Mouse (Mus musculus): ENCODE measurements at regions not wholly inside any gene's neighbourhood (a gene's known extent, or its start where the extent isn't known, plus 50 kb on each side); places are given as distances from the start of the nearest gene placed in this dataset.

DNA sequence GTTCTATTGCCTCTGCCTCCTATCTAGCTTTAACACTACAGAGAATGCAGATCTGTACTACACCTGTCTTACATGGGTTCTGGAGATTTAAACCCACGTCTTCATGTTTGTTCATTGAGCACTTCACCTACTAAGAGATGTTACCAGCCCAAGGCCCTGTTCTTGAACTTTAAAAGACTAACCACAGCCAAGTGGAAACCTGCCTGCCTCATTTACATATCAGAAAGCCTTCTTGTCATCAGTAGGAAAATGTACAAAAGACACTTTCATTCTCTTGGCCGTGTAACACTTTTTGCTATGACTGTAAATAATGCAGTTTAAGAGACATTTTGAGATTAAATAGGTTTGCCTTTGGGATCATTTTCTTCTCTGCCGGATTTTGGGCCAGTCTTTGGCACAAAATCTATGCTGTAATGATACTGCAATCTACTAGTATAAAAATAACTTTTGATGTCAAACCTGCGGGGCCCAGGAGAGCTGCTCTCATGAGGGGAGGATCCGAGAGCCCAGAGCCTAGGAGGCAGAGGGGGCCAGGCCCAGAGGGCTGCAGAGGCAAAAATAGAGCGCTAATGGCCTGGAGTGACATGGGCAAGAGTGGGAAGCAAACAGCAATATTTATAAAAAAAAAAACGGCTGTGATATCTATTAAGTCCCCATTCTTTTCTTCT is 318.4 kb upstream of the Myo3a start:
- DNase-seq: no peak

DNA sequence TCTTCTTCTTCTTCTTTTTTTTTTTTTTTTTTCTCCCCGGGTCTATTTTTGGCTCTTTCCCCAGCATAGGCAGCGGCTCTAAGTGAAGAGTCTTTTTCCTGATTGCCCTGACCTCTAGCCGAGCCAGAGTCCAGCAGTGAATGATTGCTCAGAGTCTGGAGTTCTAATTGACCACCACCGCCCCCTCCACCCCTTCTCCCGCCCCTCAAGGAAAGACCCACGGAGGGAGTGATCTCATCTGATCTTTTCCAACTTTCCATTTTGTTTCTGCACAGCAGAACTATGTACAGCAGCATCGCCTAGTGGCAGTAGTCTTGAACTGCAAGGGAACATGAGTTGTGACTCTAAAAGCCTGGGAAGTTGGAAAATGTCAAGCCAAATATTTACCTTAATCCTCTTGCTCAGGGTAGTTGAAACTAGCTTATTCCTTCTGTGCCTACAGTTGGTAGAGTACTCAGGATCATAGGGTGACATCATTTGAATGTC is 317.8 kb upstream of the Myo3a start:
- DNase-seq: peak; percentile 13 to 14

DNA sequence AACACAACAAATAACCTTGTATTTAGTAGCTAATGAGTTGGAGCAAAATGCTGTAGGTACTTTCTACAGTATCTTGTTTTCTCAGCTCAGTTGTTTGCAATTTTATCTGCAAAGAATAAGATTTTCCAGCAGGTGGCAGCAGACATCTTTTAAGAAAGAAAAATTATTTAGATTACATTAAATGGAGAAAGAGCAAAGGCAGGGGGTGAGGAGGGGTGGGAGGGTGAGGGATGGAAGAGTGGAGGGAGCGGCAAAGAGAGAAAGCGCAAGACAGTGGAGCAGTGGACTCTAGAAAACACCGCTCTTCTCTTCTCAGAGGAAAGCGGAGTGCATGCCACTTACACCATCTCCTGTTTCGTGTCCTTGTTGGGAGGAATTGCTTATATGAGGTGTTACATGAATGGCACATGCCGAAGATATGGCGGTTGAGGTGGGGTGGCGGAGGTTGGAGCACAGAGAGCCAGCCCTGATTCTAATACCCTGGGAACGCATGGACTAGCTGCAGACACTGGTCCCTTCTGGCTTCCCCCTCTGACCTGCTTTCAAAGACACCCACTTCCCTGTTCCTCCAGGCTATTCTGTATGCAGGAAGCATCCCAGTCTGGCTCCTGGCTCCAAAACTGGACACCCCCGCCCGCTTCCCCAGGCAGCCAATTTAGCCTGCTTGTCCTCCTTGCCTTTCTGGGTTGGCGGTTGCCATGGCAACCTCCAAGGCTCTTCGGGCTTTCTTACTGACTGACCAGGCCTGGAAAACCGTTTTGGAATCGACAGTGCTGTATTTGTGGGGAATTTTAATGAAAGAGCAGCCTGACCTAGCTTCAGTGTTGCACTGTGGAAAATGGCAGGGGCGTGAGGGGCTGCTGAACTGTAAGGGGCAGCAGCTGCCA is 309.3 kb upstream of the Myo3a start:
- no peak for DNase-seq

DNA sequence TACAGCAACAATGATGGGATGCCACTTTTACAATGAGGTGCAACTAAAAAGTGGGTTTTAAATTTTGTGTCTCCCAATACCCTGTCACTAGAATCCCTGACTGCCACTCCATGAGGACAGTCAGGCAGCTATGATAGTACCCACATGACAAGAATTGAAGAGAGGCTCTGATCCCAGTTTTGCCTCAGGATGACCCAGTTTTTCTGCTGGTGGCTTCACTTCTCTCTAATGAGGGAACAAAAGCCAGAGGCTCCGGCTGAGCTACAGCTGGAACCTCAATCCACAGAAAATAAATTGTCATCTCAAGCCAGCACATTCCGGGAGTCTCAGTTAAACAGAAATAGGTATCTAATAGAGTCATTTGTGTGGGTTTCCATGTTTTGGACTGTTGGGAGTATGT is 308.2 kb upstream of the Myo3a start:
- DNase-seq: no peak

DNA sequence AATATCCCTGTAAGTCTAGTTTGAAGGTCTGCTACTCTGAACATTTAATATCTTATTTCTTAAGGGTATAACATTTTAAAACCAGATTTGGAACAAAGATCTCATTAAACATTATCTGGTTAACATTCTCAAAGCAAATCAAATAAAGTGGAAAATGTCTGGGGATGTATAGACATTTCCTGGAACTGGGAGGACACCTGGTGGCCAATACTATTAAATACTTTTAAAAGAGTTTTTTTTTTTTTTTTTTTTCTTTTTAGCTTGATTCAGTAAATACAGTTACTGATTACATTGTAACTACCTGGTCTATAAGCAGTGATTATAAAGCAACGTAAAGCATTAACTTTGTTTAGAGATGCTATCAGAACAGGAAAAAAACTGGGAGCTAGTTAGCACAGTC is 299.6 kb upstream of the Myo3a start:
- no peak for DNase-seq

DNA sequence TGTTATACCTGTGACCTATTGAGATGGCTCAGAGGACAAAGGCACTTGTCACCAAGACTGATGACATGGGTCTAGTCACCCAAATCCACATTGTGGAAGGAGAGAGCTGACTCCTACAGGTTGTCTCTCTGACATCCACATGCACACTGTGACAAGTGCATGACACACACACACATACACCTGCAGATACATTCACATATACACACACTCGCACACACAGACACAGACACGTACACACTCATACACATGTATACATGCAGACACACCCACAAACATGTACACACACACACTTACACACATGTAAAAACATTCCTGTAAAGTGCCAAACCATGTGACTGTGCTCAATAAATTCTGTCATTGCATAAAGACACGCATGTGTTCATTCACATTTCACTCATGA is 287.3 kb upstream of the Myo3a start:
- no peak for DNase-seq

DNA sequence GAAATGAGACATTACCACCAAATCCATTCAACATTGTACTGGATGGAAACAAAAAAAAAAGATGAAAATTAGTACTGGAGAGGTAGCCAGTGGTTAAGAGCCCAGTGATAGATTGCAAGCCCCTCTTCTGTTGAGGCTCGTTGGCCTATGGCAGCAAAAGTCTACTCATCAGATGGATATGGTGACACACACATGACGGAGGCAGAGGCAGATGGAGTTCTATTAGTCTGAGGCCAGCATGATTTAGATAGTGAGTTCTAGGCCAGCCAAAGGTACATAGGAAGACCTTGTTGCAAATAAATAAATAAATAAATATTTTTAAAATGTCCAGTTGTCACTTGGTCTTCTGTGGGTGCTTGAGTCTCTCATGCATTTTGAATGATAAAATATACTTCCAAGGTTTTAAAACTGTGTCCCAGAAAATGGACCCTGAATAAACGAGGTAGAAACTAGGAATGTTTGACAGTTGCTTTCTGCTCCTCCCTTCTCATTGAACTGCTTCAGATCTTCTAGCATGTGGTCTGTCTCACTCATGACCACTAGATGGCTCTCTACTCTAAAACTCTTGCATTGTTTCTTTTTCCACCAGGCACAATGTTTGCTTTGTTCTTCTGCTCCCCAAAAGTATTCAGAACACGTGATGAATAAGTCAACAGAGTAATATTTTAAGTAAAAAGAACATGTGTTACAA is 286.4 kb upstream of the Myo3a start:
- DNase-seq: no peak

DNA sequence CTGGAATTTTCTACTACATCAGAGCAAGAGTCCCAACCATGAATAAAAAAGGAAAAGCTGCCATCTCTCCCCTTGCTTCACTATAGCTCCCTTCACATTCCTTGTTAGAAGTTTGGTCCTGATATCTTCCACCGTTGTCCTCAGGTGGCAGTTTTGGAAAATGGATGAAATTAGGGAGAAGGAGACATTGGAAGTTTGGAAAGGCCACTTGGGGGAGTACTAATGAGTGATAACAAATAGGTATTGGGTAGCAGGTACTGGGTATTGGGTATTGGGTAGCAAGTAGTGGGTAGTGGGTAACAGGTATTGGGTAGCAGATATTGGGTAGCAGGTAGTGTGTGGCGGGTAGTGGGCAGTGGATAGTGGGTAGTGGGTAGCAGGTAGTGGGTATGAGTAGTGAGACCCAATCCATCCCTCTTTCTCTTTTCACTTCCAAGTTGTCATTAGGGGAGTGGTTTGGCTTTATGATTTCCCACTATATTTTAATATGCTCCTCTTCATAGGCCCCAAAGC is 285.8 kb upstream of the Myo3a start:
- no peak for DNase-seq

DNA sequence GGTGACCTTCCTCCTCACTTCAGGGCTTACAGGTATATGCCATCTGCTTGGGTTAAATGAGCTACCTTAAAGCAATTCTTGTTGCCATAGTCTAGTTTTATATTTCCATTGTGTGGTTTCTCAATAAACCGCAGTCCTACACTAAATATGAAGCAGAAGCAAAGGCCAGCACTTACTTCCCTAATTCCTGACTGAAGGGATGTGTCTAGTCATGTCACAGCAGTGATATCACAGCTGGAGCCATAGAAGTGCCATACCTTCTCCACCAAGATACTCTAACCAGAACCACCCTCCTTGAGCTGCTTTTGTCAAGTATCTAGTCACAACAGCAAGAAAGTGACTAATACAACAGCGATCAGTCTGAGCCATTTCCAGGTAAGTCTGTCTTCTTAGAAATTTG is 283.6 kb upstream of the Myo3a start:
- DNase-seq: no peak

DNA sequence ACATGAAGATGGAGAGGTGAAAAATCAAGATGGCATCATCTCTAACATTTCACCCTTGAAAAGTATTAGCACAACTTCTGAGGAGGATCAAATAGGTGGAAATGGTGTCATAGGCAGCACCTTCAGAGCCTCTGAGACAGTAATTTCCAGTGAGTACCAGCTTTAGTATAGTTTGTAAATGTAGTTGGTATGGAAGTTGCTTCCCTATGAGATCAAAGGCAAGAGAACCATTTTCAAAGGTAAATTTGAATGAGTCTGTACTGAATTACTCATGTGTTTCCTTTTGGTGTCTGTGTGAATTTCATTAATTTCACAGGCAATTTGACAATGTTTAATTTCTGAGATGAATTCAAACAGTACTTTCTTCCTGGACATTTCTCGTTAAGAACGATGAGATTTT is 280.8 kb upstream of the Myo3a start:
- no peak for DNase-seq

DNA sequence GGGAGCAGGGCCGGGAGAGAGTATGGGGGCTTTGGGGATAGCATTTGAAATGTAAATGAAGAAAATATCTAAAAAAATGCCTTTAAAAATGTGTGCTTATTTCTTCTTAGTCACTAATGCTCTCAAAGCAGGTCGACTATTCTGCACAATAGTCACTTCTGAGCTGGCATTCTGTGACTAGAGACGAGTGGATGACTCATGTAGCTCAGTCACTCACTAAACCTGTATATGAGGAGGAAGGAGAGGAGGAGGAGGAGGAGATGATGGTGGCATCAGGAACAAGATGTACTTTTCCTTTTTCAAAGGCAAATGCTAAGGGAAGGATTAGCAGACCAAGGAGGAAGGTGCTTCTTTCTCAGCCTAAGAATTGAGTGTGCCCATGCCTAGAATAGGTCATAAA is 276.0 kb upstream of the Myo3a start:
- DNase-seq: no peak

DNA sequence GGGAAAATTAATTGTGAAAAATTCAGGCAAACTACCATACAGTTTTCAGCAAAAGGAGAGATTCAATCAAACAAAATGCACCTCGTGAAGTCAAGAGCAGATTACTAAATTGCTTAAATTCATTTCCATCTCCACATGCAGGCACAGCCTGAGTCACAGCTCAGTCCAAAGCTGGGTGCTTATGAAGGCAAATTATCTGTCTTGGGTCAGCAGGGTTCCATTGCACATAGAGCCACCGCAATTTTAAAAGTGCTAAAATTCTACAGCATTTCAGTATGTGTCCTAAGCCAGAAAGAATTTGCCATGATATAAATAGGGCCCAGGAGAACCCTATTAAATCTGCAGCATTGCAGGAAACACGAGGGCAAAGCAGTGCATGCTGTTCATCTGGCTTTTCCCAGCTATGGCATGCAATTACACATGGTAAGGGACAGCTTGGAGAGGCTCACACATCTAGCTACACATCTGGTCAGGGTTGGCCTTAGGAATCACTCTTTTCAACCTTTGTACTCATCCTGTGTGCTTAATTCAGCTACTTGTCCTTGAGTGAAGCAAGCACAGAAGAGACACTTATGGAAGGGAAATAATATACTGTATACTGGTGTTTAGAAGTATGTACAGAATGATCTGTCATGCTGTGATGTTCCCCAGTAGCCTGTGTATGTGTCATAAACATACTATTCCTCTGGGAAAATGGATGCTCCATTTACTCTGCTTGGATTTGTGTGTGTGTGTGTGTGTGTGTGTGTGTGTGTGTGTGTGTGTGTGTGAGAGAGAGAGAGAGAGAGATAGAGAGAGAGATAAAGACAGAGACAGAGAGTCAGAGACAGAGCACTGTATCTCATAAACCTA is 271.0 kb upstream of the Myo3a start:
- no peak for DNase-seq

DNA sequence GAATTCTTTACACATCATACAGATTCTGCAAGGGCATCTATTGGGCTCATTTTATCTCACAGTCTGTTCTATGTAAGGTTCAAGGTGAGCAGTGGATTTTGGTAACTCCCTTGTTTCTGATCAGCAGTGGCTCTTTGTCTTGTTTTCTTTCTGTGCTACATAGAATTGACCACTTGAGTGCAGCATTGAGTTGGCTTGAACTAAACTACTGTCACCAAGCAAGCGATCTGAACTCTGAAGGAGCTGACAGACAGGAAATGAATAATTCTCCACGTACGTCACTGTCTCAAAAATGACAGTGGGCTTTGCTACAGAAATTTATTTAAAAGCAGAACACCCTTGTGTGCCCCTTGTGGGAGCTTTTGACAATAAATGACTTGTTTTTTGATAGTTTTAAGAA is 268.9 kb upstream of the Myo3a start:
- no peak for DNase-seq

DNA sequence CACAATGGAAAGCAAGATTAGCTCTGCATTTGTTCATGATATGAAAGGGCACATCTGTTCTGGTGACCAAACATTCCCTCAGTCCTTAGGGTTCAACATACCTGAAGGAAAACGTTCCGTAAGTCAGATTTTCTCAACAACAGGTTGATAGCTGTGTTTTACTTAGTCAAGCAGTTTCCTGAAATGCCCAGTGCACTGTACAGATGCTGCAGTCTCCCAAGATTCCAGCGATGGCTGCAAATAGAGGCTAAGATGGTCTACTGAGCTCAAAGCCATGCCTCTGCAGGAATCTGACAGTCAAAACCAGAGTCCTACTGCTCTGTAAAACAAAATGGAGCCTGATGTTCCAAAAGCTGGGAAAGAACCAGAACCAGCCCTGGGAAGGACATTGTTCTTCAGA is 268.5 kb upstream of the Myo3a start:
- DNase-seq: no peak

DNA sequence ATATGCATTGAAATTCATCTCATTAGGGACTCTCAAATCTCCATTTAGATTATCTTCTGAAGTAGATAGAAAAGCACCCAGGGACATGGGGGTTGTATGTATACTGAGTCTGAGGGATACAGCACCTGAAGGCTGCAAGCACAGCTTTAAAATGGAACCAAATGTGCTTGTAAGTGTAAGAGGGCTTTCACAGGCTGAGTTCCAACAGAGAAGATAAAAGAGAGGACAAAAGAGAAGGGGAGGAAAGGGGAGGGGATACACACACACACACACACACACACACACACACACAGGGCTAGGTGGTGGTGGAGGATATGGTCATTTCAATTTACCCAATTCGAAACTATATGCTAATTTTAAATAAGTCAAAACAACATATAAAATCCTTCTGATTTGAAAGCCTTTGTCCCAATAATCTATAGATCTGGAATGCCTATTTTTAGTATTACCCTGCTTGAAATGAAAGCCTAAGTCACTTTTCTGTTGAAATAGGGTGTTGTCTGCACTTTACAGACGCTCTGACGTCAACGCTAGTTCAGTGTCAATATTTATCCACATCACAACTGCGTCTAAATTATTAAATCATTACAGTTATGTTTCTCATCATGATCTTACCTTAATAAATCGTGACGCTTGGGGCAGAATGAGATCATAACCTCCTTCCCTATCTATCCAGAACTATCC is 263.8 kb upstream of the Myo3a start:
- no peak for DNase-seq

DNA sequence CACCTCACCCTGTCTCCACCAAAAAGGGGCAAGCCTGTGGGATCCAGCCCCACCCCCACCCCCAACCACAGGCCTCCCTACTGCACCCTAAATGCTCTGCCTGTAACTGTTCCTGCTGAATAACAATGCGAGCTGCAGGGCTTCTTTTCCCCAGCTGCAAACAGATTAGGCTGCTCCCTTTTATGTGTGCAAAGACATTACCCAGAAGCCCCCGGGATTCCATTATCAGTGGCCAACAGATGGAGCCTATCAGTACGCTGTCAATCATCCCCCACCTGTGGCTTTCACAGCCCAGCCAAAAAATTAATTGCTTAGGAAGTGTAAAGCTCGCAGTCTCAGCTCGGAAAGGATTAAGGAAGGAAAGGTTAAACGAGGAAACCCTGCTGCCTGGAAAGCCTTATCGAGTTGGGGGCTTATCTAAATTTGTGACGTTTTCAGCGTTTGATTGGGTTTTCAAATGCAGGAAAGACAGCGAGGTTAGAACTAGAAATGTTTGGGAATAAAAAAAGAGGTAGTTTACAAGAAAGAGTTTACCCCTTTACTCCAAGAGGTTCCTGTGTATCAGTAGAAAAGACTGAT is 263.2 kb upstream of the Myo3a start:
- no peak for DNase-seq

DNA sequence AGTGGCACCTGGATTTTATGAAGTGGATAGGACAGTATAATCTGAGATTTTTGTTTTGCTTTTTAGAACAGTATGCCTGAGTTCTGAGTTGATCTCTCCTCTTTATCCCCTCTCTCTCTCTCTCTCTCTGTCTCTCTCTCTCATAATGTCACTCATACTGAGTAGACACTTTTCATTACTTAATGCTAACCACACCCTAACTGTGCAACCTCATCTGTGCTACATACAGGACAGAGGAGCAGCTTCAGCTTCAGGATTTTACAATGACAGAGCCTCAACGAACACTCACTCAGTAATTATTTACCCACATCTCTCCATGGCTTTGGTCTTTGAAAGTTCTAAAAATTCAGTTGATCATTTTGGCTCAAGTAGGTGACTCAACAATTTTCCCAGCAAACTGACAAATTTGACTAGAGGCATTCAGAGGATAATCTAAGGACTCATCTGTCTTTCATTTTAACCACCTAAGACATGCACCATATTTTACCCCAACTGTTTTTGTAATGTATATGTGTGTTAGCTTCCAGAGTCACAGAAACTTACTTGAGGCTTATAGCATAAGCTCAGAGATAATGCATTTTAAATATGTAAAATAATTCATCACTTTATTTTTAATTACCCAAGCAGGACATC is 256.4 kb upstream of the Myo3a start:
- DNase-seq: no peak

DNA sequence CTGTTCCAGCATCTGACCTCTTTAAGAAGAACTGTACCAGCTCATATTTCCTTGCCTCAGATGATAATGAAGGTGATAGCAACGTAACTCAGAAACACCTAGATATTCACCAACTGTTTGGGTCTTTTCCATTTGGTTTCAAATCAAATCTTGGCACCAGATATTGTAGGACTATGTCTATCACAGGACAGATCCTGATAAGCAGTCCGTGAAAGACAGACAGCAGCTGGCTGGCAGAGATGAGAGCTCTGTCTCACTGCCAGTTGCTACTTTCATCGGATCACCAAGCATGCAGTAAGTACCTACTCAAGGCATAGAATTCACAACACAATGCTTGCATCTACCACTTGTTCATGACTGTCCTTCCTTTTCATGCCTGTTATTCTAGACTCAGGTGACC is 252.7 kb upstream of the Myo3a start:
- DNase-seq: no peak

DNA sequence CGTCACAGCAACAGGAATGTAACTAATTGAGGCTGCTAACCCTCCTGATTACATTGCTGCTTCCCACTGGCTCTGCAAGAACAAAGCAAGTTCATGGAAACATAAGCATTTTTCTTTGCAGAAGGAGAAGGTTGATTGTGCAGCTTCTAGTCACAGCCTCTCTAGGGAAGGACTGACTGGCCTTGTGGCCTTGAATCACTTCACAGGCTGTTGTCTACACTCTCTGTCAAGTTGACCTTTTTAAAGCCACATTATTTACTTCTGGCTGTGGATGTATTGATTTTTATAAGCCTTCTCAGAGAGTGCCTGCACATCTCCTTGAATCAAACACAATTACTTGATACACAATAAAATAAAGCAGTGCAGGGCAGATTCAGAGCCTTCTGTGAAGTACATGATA is 251.8 kb upstream of the Myo3a start:
- no peak for DNase-seq

DNA sequence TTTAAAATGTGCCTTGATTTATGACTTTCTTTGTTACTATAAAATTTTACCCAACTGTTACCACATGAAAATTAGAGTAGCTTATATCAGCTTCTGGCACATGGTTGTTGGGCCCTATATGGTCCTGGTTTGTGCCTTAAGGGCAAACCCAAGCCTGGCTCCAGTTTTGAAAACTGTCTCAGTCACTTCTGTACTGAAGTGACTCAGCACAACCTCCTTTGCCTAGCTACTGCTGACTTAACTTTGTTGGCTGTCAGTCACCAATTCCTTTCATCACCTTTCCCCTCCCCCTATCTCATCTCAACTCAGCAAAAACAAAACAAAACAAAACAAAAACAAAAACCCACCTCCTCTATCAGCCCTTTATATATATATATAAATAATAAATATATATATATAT is 251.0 kb upstream of the Myo3a start:
- no peak for DNase-seq

DNA sequence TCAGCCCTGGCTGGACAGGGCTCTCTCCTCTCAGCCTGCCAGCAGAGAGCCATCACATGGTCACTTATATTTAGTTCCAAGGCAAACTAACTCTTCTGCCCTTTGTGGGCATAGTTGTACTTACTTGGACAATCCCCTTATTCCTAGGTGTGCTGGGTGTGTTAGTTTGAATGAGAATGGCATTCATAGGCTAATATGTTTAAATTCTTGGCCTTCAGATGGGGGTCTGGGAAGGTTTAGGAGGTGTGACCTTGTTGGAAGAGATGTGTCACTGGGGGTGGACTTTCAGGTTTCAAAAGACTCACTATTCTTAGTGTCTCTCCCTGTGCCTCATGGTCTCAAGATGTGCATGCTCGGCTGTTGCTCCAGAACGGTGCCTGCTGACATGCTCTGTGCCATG is 250.5 kb upstream of the Myo3a start:
- no peak for DNase-seq

All from thymus, postnatal 36 days (tissue).